Mouse (Mus musculus) cerebellum, adult 2 months (tissue): ENCODE results near the gene Gpc6. TPM values are rescaled to one million over a fixed set of nuclear protein-coding genes. Genes with fewer than 3 reads are reported as not detected.
A peak's percentile ranks its signal among the peaks of the same experiment; 100 is the strongest.

Source experiments
- DNase-seq, 2 experiments: peaks; one replicate each; pipeline ENCODE4 v3.0.0; 2021
- H3K27ac ChIP-seq: fragments of 200-500 bp; 2 replicates; pipeline ENCODE4 v1.5.1; 2012; ENCODE audit warnings: low read length, control low read depth, inconsistent platforms; ENCODE audit not compliant: insufficient read depth
- H3K27me3 ChIP-seq: fragments of 200-500 bp; 2 replicates; pipeline ENCODE4 v1.6.1; 2012; ENCODE audit warnings: inconsistent platforms, mild to moderate bottlenecking, low read length, moderate library complexity; ENCODE audit not compliant: control insufficient read depth, insufficient read depth
- H3K4me1 ChIP-seq: fragments of 200-500 bp; 2 replicates; pipeline ENCODE4 v1.6.1; 2011; ENCODE audit warnings: low read length; ENCODE audit not compliant: control insufficient read depth, insufficient read depth
- H3K4me3 ChIP-seq: fragments of 200-500 bp; replicated peaks from 2 replicates; pipeline ENCODE3; 2011; ENCODE audit warnings: mild to moderate bottlenecking, low read depth, low read length, control low read depth; ENCODE audit not compliant: insufficient read depth
- CTCF ChIP-seq: fragments of 200-500 bp; IDR thresholded peaks from 2 replicates; pipeline ENCODE4 v1.5.1; 2011; ENCODE audit warnings: low read depth, mild to moderate bottlenecking, control low read depth, low read length, moderate library complexity, borderline replicate concordance; ENCODE audit not compliant: insufficient read depth
- POLR2A ChIP-seq: fragments of 200-500 bp; IDR thresholded peaks from 2 replicates; pipeline ENCODE4 v1.6.1; 2011; ENCODE audit warnings: low read length, control low read depth, borderline replicate concordance; ENCODE audit not compliant: insufficient read depth
- WGBS: fragments of 180-500 bp; shearing (Covaris S2); methylation state at CpG from one replicate; pipeline ENCODE4 v1.1.7; 2018; 5-methylcytosine and 5-hydroxymethylcytosine counted together
- polyA plus RNA-seq: library from polyadenylated mRNA; depleted of rRNA; stranded (reverse); fragments of >200 nt; gene quantifications from 2 replicates; pipeline ENCODE4 v1.2.3, GENCODE M21; 2012; rRNA removed

The Gpc6 gene
- 5.3 and 7.2 TPM in 2 replicates for polyA plus RNA-seq

GRCm38 (mm10) chr14:116924876-116925601, at the start of gene Gpc6:
Gene Gpc6, plus strand, starts transcription at chr14:116925315.
- DNase-seq, result peak; percentile 86
- Histone ChIP-seq H3K27me3 (no peaks in the 10 kb centered on the region; the same call in 1 of the 2 replicates), H3K4me3 (peak within 1 kb of the TSS; percentile 65), H3K27ac (no peak within 1 kb of the TSS), H3K4me1 (peaks cover 2% of the 10 kb centered on the region; the same call in 1 of the 2 replicates)
- WGBS, result 1% methylated on average over 38 of the region's 38 CpGs
- TF ChIP-seq CTCF (no peak), POLR2A (no peak)

GRCm38 (mm10) chr14:116882480-116883044, 42.6 kb upstream of the Gpc6 start:
- Histone ChIP-seq H3K27ac (no peak overlapping the region), H3K27me3 (no peaks in the 10 kb centered on the region; the same call in 1 of the 2 replicates), H3K4me1 (no peaks in the 10 kb centered on the region), H3K4me3 (no peak overlapping the region)
- TF ChIP-seq CTCF, result no peak
- no peak for TF ChIP-seq POLR2A
- DNase-seq, result no peak
- WGBS, result 21% methylated on average over 7 of the region's 7 CpGs

DNA sequence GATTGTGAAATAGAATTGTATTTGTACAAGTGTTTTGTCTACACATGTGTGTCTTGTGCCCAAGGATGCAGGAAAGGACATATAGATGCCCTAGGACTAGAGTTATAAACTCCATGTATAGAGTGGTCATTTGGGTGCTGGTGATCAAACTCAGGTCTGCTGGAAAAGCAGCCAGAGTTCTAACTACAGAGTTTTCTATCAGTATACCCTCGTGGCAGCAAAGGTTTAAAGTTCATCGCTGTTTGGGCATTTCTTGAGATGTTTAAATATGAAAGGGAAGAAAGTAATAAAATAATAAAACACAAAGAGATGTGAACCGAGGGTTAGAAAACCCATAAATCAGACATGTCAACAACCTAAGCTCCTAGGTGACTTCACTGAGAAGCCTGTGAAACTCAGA, 30.8 kb upstream of the Gpc6 start:
- H3K27me3 ChIP-seq, result no peaks in the 10 kb centered on the region
- no peak for DNase-seq
- no peaks in the 10 kb centered on the region for H3K4me1 ChIP-seq
- H3K27ac ChIP-seq, result no peak overlapping the region
- TF ChIP-seq POLR2A (no peak), CTCF (no peak)
- H3K4me3 ChIP-seq, result no peak overlapping the region
- WGBS, result 78% methylated on average over 3 of the region's 3 CpGs

GRCm38 (mm10) chr14:116897971-116898370, 27.1 kb upstream of the Gpc6 start:
- DNase-seq, result no peak
- TF ChIP-seq POLR2A (no peak), CTCF (no peak)
- Histone ChIP-seq H3K4me1 (no peaks in the 10 kb centered on the region), H3K4me3 (no peak overlapping the region), H3K27me3 (no peaks in the 10 kb centered on the region), H3K27ac (no peak overlapping the region)
- WGBS, result 44% methylated on average over 1 of the region's 1 CpGs

GRCm38 (mm10) chr14:116911768-116912167, 13.3 kb upstream of the Gpc6 start:
- TF ChIP-seq POLR2A (no peak), CTCF (no peak)
- no peak for DNase-seq
- H3K4me1 ChIP-seq, result no peaks in the 10 kb centered on the region
- no peak overlapping the region for H3K27ac ChIP-seq
- no peak overlapping the region for H3K4me3 ChIP-seq
- WGBS, result 84% methylated on average over 1 of the region's 1 CpGs
- H3K27me3 ChIP-seq, result no peaks in the 10 kb centered on the region

DNA sequence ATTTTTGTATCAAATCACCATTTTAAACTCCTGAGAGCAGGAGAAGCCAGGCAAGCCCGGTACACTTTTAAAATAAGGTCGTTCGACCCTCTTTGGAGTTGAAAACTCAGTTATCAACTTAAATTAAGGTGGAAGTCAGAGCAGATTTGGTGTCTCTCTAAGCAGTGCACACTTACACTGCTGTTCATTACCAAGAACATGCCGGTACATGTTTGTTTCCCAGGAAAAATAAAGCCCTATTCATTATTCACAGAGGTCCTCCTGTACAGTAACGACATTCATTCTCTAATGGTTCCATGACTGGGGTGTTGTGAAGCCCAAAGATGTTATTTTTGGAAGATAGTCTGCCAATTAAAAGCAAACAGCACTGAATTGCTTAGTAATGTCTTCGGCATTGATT, 8.2 kb upstream of the Gpc6 start:
- DNase-seq, result no peak
- H3K27ac ChIP-seq, result no peak overlapping the region
- H3K4me3 ChIP-seq, result no peak overlapping the region
- no peaks in the 10 kb centered on the region for H3K4me1 ChIP-seq
- TF ChIP-seq CTCF, result no peak
- TF ChIP-seq POLR2A, result no peak
- WGBS, result 74% methylated on average over 6 of the region's 6 CpGs
- H3K27me3 ChIP-seq, result no peaks in the 10 kb centered on the region

- Histone ChIP-seq H3K27ac (no peak overlapping the region), H3K4me3 (no peak overlapping the region), H3K27me3 (no peaks in the 10 kb centered on the region; the same call in 1 of the 2 replicates), H3K4me1 (peaks cover 2% of the 10 kb centered on the region; the same call in 1 of the 2 replicates)
- 94% methylated on average over 2 of the region's 2 CpGs for WGBS
- no peak for DNase-seq
- TF ChIP-seq CTCF, result no peak
- no peak for TF ChIP-seq POLR2A
Measured at GRCm38 (mm10) chr14:116924266-116924665, 849 bp upstream of the Gpc6 start.
